In genomic region chr9:44567338-44568082, GRCm38 (mm10) we compare ENCODE assay signal across 8 mouse cellular contexts. TPM values are rescaled to one million over a fixed set of nuclear protein-coding genes. Genes with fewer than 3 reads are reported as not detected.
DNase-seq lines count a peak whose midpoint lies in the region; ATAC-seq and TF ChIP-seq lines count a peak whose summit lies in the region.
"Had no signal": no experiment of that assay in that cellular context is flagged by ENCODE, and none has a peak within 500 bp of the region (broad histone marks: within the 10 kb centered on the region; RNA-seq: fewer than 3 reads in every experiment).

No protein-coding gene starts in this region.

- no peak for DNase-seq in thymus, adult 2 months
- no peak for DNase-seq in thymus, postnatal 25 days
- DNase-seq in cerebellum, adult 8-10 months: peak; percentile 33
- DNase-seq in liver, embryonic 14.5 days (ENCODE audit: low read depth in 3 of 3, low spot score in 3 of 3): no peak
- peak; percentile 31 for DNase-seq in stomach, postnatal 0 days (ENCODE audit: low spot score)
- no peak for DNase-seq in adrenal gland, postnatal 25 days

- no peak for TF ChIP-seq POLR2A in thymus, adult 2 months (IDR thresholded peaks at IDR 0.05; ENCODE audit: control insufficient read depth, extremely low read depth, insufficient read depth, low read length, poor library complexity)

- ATAC-seq in liver, embryonic 14.5 days (ENCODE audit: insufficient read depth): no peak
- peak; percentile 90 for ATAC-seq in stomach, postnatal 0 days (ENCODE audit: low FRiP score, low TSS enrichment)
- ATAC-seq in forebrain, embryonic 13.5 days: no peak

- no peaks in the 10 kb centered on the region for H3K36me3 ChIP-seq in thymus, adult 2 months (ENCODE audit: control insufficient read depth, insufficient read depth, low read length)
- H3K36me3 ChIP-seq in liver, embryonic 14.5 days (replicated peaks; ENCODE audit: control insufficient read depth, insufficient read depth, low read depth): no peaks in the 10 kb centered on the region
- H3K36me3 ChIP-seq in stomach, postnatal 0 days (ENCODE audit: control insufficient read depth, insufficient read depth, low read length): no peaks in the 10 kb centered on the region
- H3K36me3 ChIP-seq in forebrain, embryonic 13.5 days (ENCODE audit: poor library complexity, severe bottlenecking): no peaks in the 10 kb centered on the region
- H3K36me3 ChIP-seq: limb, embryonic 12.5 days had no signal

- H3K4me3 ChIP-seq in thymus, adult 2 months (ENCODE audit: control insufficient read depth, insufficient read depth, low read length): no peak overlapping the region
- H3K4me3 ChIP-seq in liver, embryonic 14.5 days (ENCODE audit: insufficient read depth in 1 of 2, low read depth in 2 of 2, low read length in 2 of 2): no peak overlapping the region
- H3K4me3 ChIP-seq in stomach, postnatal 0 days (ENCODE audit: low read depth, low read length): no peak overlapping the region
- no peak overlapping the region for H3K4me3 ChIP-seq in forebrain, embryonic 13.5 days
- H3K4me3 ChIP-seq: limb, embryonic 12.5 days had no signal

- H3K4me2 ChIP-seq in liver, embryonic 14.5 days (ENCODE audit: low read depth): peak overlapping the region; percentile 18; the same call in 1 of the 2 replicates
- H3K4me2 ChIP-seq in stomach, postnatal 0 days (replicated peaks; ENCODE audit: low read depth): no peak overlapping the region
- no peak overlapping the region for H3K4me2 ChIP-seq in forebrain, embryonic 13.5 days
- H3K4me2 ChIP-seq: limb, embryonic 12.5 days had no signal

- H3K27me3 ChIP-seq in thymus, adult 2 months (ENCODE audit: control insufficient read depth, insufficient read depth, low read length): no peaks in the 10 kb centered on the region
- no peaks in the 10 kb centered on the region for H3K27me3 ChIP-seq in liver, embryonic 14.5 days (ENCODE audit: control insufficient read depth, insufficient read depth, low read length)
- no peaks in the 10 kb centered on the region for H3K27me3 ChIP-seq in stomach, postnatal 0 days (ENCODE audit: control insufficient read depth, insufficient read depth, low read length)
- H3K27me3 ChIP-seq in forebrain, embryonic 13.5 days: no peaks in the 10 kb centered on the region
- H3K27me3 ChIP-seq: limb, embryonic 12.5 days had no signal

- H3K27ac ChIP-seq in thymus, adult 2 months (ENCODE audit: control insufficient read depth, insufficient read depth, low read length): peak overlapping the region; percentile 60; the same call in 1 of the 2 replicates
- peak overlapping the region; percentile 5 for H3K27ac ChIP-seq in liver, embryonic 14.5 days
- H3K27ac ChIP-seq in stomach, postnatal 0 days (replicated peaks): 0 out of 2 replicates have a peak overlapping the region, but pooled peaks have one; percentile 56
- H3K27ac ChIP-seq in forebrain, embryonic 13.5 days: no peak overlapping the region
- H3K27ac ChIP-seq: limb, embryonic 12.5 days had no signal

- TF ChIP-seq EP300 in liver, embryonic 14.5 days (IDR thresholded peaks at IDR 0.05; ENCODE audit: low read depth): no peak
- TF ChIP-seq EP300 in stomach, postnatal 0 days (optimal IDR thresholded peaks at IDR 0.05): no peak

- no peaks in the 10 kb centered on the region for H3K9me3 ChIP-seq in liver, embryonic 14.5 days (ENCODE audit: control insufficient read depth, low read length)
- no peaks in the 10 kb centered on the region for H3K9me3 ChIP-seq in stomach, postnatal 0 days (ENCODE audit: control insufficient read depth, low read length)
- no peaks in the 10 kb centered on the region for H3K9me3 ChIP-seq in forebrain, embryonic 13.5 days (replicated peaks)
- H3K9me3 ChIP-seq: limb, embryonic 12.5 days had no signal

- no peak overlapping the region for H3K9ac ChIP-seq in liver, embryonic 14.5 days (replicated peaks)
- no peak overlapping the region for H3K9ac ChIP-seq in stomach, postnatal 0 days (ENCODE audit: low read length)
- no peak overlapping the region for H3K9ac ChIP-seq in forebrain, embryonic 13.5 days
- H3K9ac ChIP-seq: limb, embryonic 12.5 days had no signal

- 61% methylated on average over 9 of the region's 9 CpGs for WGBS in thymus, adult 2 months
- WGBS in liver, embryonic 14.5 days (ENCODE audit: insufficient replicate concordance): 51% methylated on average over 9 of the region's 9 CpGs
- WGBS in stomach, postnatal 0 days: 53% methylated on average over 9 of the region's 9 CpGs
- WGBS in forebrain, embryonic 13.5 days: 77% methylated on average over 9 of the region's 9 CpGs

- peaks cover 24% of the 10 kb centered on the region for H3K4me1 ChIP-seq in thymus, adult 2 months (replicated peaks; ENCODE audit: control insufficient read depth, insufficient read depth, low read length)
- H3K4me1 ChIP-seq in liver, embryonic 14.5 days (replicated peaks; ENCODE audit: control insufficient read depth in 2 of 2, insufficient read depth in 2 of 2, low read length in 1 of 2): peaks cover 20 to 34% of the 10 kb centered on the region in 2 experiments
- H3K4me1 ChIP-seq in stomach, postnatal 0 days (replicated peaks; ENCODE audit: control insufficient read depth, insufficient read depth): no peaks in the 10 kb centered on the region
- peaks cover 9% of the 10 kb centered on the region for H3K4me1 ChIP-seq in forebrain, embryonic 13.5 days

- TF ChIP-seq CTCF in thymus, adult 2 months (IDR thresholded peaks at IDR 0.05; ENCODE audit: borderline replicate concordance, control insufficient read depth, extremely low read depth, insufficient read depth, low read length, poor library complexity): no peak
- no peak for TF ChIP-seq CTCF in liver, embryonic 14.5 days (IDR thresholded peaks at IDR 0.05; ENCODE audit: low read depth)
- no peak for TF ChIP-seq CTCF in stomach, postnatal 0 days (IDR thresholded peaks at IDR 0.05; ENCODE audit: low read depth)

RNA-seq across cellular contexts. Expression of gene Cxcr5, which starts 5.8 kb away (rescaled TPM):
- polyA plus RNA-seq in thymus, adult 2 months (2012; rRNA removed): 7.7 and 9.9 TPM in 2 replicates
- polyA plus RNA-seq in liver, embryonic 14.5 days (2012; rRNA removed): 0.03 TPM in 2 replicates
- not detected in 2 replicates for polyA plus RNA-seq in liver, embryonic 14.5 days (2014; fragmentation: Nextera tagmentation; extraction: Ambion mirVana)
- 0.13 and 0.21 TPM in 2 replicates for polyA plus RNA-seq in stomach, postnatal 0 days (2015; fragmentation: Nextera tagmentation; extraction: Ambion mirVana)
- not detected in 2 replicates for polyA plus RNA-seq in forebrain, embryonic 13.5 days (2015; fragmentation: Nextera tagmentation; extraction: Ambion mirVana)
- 0.18 TPM in 1 of 2 replicates, not detected in the other for total RNA-seq in adrenal gland, postnatal 25 days (2021)
- polyA plus RNA-seq: limb, embryonic 12.5 days had no signal

RNA-seq across cellular contexts. Expression of gene Ddx6, which starts 37.2 kb away (rescaled TPM):
- polyA plus RNA-seq in thymus, adult 2 months (2012; rRNA removed): 29.2 and 35.6 TPM in 2 replicates
- polyA plus RNA-seq in liver, embryonic 14.5 days (2012; rRNA removed): 6.4 and 9.4 TPM in 2 replicates
- 4.4 and 4.9 TPM in 2 replicates for polyA plus RNA-seq in liver, embryonic 14.5 days (2014; fragmentation: Nextera tagmentation; extraction: Ambion mirVana)
- 7.9 and 10.4 TPM in 2 replicates for polyA plus RNA-seq in stomach, postnatal 0 days (2015; fragmentation: Nextera tagmentation; extraction: Ambion mirVana)
- 28.1 and 30.0 TPM in 2 replicates for polyA plus RNA-seq in forebrain, embryonic 13.5 days (2015; fragmentation: Nextera tagmentation; extraction: Ambion mirVana)
- total RNA-seq in adrenal gland, postnatal 25 days (2021): 126 and 145 TPM in 2 replicates

Comparison
In these comparisons a context has a peak if more than half of its experiments do, and no peak if none do; other contexts are left out.
1. DNase-seq: peak in cerebellum, adult 8-10 months (single experiment) and stomach, postnatal 0 days (single experiment); none in thymus, adult 2 months (single experiment), thymus, postnatal 25 days (single experiment), liver, embryonic 14.5 days (0 of 3) and adrenal gland, postnatal 25 days (single experiment).